Mouse (Mus musculus): ENCODE measurements around the gene Epb41l2. TPM values are rescaled to one million over a fixed set of nuclear protein-coding genes. Genes with fewer than 3 reads are reported as not detected.

The Epb41l2 gene
- polyA plus RNA-seq, 1 experiment from 2014 or later = 33.8 TPM

DNA sequence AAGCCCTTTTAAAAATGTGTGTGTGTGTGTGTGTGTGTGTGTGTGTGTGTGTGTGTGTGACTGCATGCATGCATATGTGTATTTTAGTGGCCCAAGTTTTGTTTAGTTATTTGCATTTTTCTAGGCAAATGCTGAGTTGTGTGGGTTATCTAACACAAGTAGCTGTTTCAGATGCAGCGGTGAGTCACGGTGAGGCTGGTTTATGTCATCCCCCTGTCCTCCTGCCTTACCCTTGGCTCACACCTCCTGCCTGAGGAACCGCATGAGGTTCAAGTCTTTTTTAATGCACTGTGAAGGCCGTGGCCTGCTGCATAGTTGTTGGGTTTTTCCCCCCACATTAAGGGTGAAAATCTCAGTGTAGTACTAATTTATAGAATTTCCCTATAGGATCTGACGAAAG is 73.3 kb downstream of the Epb41l2 start:
- no peaks in the 10 kb centered on the region for H3K36me3 ChIP-seq
- WGBS = 56% methylated on average over 5 of the region's 5 CpGs
- DNase-seq (ENCODE audit: low spot score) = no peak
- H3K27me3 ChIP-seq (ENCODE audit: insufficient read depth, poor library complexity, severe bottlenecking) = no peaks in the 10 kb centered on the region
- no peaks in the 10 kb centered on the region for H3K9me3 ChIP-seq
- peaks cover 34% of the 10 kb centered on the region for H3K4me1 ChIP-seq (replicated peaks)
- H3K4me3 ChIP-seq = no peak overlapping the region
- no peak overlapping the region for H3K27ac ChIP-seq

GRCm38 (mm10) chr10:25433524-25433923 is 73.9 kb downstream of the Epb41l2 start:
- no peak overlapping the region for H3K4me3 ChIP-seq
- H3K4me1 ChIP-seq (replicated peaks) = peaks cover 34% of the 10 kb centered on the region
- 10% methylated on average over 3 of the region's 3 CpGs for WGBS
- no peak overlapping the region; the same call in 1 of the 2 replicates for H3K27ac ChIP-seq
- no peaks in the 10 kb centered on the region for H3K27me3 ChIP-seq (ENCODE audit: insufficient read depth, poor library complexity, severe bottlenecking)
- no peaks in the 10 kb centered on the region for H3K9me3 ChIP-seq
- DNase-seq (ENCODE audit: low spot score) = peak; percentile 49
- H3K36me3 ChIP-seq = no peaks in the 10 kb centered on the region

GRCm38 (mm10) chr10:25434358-25435044 is 74.9 kb downstream of the Epb41l2 start:
- Histone ChIP-seq H3K27ac (0 out of 2 replicates have a peak overlapping the region, but pooled peaks have one; percentile 13), H3K9me3 (no peaks in the 10 kb centered on the region), H3K4me1 (replicated peaks) (peaks cover 42% of the 10 kb centered on the region), H3K4me3 (no peak overlapping the region), H3K27me3 (ENCODE audit: insufficient read depth, poor library complexity, severe bottlenecking) (no peaks in the 10 kb centered on the region), H3K36me3 (no peaks in the 10 kb centered on the region)
- no peak for DNase-seq (ENCODE audit: low spot score)
- WGBS = 65% methylated on average over 13 of the region's 13 CpGs

- no peaks in the 10 kb centered on the region for H3K36me3 ChIP-seq
- H3K4me3 ChIP-seq = no peak overlapping the region
- no peaks in the 10 kb centered on the region for H3K9me3 ChIP-seq
- no peaks in the 10 kb centered on the region for H3K27me3 ChIP-seq (ENCODE audit: insufficient read depth, poor library complexity, severe bottlenecking)
- peaks cover 39% of the 10 kb centered on the region for H3K4me1 ChIP-seq (replicated peaks)
- 70% methylated on average over 6 of the region's 6 CpGs for WGBS
- no peak for DNase-seq (ENCODE audit: low spot score)
- 0 out of 2 replicates have a peak overlapping the region, but pooled peaks have one; percentile 1 for H3K27ac ChIP-seq
These were observed 77.3 kb downstream of the Epb41l2 start for GRCm38 (mm10) chr10:25436703-25437401.

- H3K9me3 ChIP-seq = no peaks in the 10 kb centered on the region
- H3K36me3 ChIP-seq = no peaks in the 10 kb centered on the region
- WGBS = 95% methylated on average over 6 of the region's 6 CpGs
- no peaks in the 10 kb centered on the region for H3K27me3 ChIP-seq (ENCODE audit: insufficient read depth, poor library complexity, severe bottlenecking)
- no peak overlapping the region for H3K4me3 ChIP-seq
- peaks cover 33% of the 10 kb centered on the region for H3K4me1 ChIP-seq (replicated peaks)
- H3K27ac ChIP-seq = 0 out of 2 replicates have a peak overlapping the region, but pooled peaks have one; percentile 23
- no peak for DNase-seq (ENCODE audit: low spot score)
These were observed 78.1 kb downstream of the Epb41l2 start for GRCm38 (mm10) chr10:25437586-25438298.

DNA sequence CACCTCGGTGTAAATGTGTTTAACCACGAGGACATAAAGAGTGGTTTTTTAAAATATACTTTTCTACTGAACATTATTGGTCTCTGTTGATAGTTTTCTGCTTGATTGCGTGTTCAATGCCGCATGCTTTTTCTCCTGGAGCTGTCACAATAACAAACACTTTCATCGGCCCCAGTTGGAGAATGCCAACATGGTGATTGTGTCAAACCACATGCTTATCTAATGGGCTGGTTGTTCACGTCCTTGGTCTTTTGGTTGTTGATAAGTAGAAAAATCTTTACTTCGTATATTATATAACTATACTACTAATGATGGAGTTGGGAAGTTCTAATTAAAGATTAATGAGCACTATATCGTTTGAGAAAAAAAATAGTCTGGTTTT is 78.7 kb downstream of the Epb41l2 start:
- Histone ChIP-seq H3K27ac (no peak overlapping the region), H3K4me3 (no peak overlapping the region), H3K27me3 (ENCODE audit: insufficient read depth, poor library complexity, severe bottlenecking) (no peaks in the 10 kb centered on the region), H3K36me3 (no peaks in the 10 kb centered on the region), H3K4me1 (replicated peaks) (peaks cover 27% of the 10 kb centered on the region), H3K9me3 (no peaks in the 10 kb centered on the region)
- DNase-seq (ENCODE audit: low spot score) = no peak
- WGBS = 91% methylated on average over 8 of the region's 8 CpGs

- Histone ChIP-seq H3K36me3 (peaks cover 4% of the 10 kb centered on the region; the same call in 1 of the 2 replicates), H3K4me1 (replicated peaks) (peaks cover 21% of the 10 kb centered on the region), H3K9me3 (no peaks in the 10 kb centered on the region), H3K27ac (no peak overlapping the region; the same call in 1 of the 2 replicates), H3K4me3 (no peak overlapping the region), H3K27me3 (ENCODE audit: insufficient read depth, poor library complexity, severe bottlenecking) (no peaks in the 10 kb centered on the region)
- DNase-seq (ENCODE audit: low spot score) = no peak
- WGBS = 65% methylated on average over 4 of the region's 4 CpGs
These were observed 79.6 kb downstream of the Epb41l2 start for GRCm38 (mm10) chr10:25439163-25439562.

- no peaks in the 10 kb centered on the region for H3K27me3 ChIP-seq (ENCODE audit: insufficient read depth, poor library complexity, severe bottlenecking)
- H3K27ac ChIP-seq = no peak overlapping the region
- H3K36me3 ChIP-seq = peaks cover 10% of the 10 kb centered on the region; the same call in 1 of the 2 replicates
- no peaks in the 10 kb centered on the region for H3K9me3 ChIP-seq
- peaks cover 15% of the 10 kb centered on the region for H3K4me1 ChIP-seq (replicated peaks)
- no peak for DNase-seq (ENCODE audit: low spot score)
- WGBS = 93% methylated on average over 3 of the region's 3 CpGs
- H3K4me3 ChIP-seq = no peak overlapping the region
These were observed 80.3 kb downstream of the Epb41l2 start for GRCm38 (mm10) chr10:25439856-25440255.

DNA sequence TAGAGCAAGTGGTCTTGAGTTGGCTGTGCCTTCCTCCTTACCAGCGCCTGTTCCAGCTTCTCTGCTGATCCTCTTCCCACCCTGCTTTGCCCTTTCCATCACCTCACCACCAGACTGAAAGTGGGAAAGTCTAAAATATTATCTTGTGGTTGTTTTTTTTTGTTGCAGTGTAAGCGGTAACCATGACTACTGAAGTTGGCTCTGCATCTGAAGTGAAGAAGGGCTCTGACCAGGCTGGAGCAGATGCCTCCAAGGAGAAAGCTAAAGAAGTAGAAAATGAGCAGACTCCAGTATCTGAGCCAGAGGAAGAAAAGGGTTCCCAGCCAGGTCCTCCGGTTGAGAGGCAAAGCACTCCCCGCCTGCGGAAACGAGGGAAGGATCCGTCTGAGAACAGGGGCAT is 81.8 kb downstream of the Epb41l2 start:
- H3K27me3 ChIP-seq (ENCODE audit: insufficient read depth, poor library complexity, severe bottlenecking) = no peaks in the 10 kb centered on the region
- H3K27ac ChIP-seq = no peak overlapping the region
- H3K36me3 ChIP-seq = peaks cover 10% of the 10 kb centered on the region; the same call in 1 of the 2 replicates
- 92% methylated on average over 7 of the region's 7 CpGs for WGBS
- no peaks in the 10 kb centered on the region for H3K9me3 ChIP-seq
- no peak for DNase-seq (ENCODE audit: low spot score)
- H3K4me1 ChIP-seq (replicated peaks) = peaks cover 12% of the 10 kb centered on the region
- H3K4me3 ChIP-seq = no peak overlapping the region

- no peak overlapping the region for H3K27ac ChIP-seq
- H3K4me3 ChIP-seq = no peak overlapping the region
- H3K4me1 ChIP-seq (replicated peaks) = peaks cover 15% of the 10 kb centered on the region
- no peaks in the 10 kb centered on the region for H3K27me3 ChIP-seq (ENCODE audit: insufficient read depth, poor library complexity, severe bottlenecking)
- peaks cover 10% of the 10 kb centered on the region; the same call in 1 of the 2 replicates for H3K36me3 ChIP-seq
- 92% methylated on average over 6 of the region's 6 CpGs for WGBS
- no peaks in the 10 kb centered on the region for H3K9me3 ChIP-seq
- no peak for DNase-seq (ENCODE audit: low spot score)
These were observed 84.0 kb downstream of the Epb41l2 start for GRCm38 (mm10) chr10:25443626-25444025.

GRCm38 (mm10) chr10:25444198-25444783 is 84.7 kb downstream of the Epb41l2 start:
- peaks cover 10% of the 10 kb centered on the region for H3K4me1 ChIP-seq (replicated peaks)
- no peaks in the 10 kb centered on the region for H3K9me3 ChIP-seq
- 90% methylated on average over 5 of the region's 5 CpGs for whole genome bisulfite sequencing
- H3K27ac ChIP-seq = no peak overlapping the region
- no peaks in the 10 kb centered on the region for H3K27me3 ChIP-seq (ENCODE audit: insufficient read depth, poor library complexity, severe bottlenecking)
- H3K36me3 ChIP-seq = peaks cover 10% of the 10 kb centered on the region; the same call in 1 of the 2 replicates
- DNase-seq (ENCODE audit: low spot score) = no peak
- no peak overlapping the region for H3K4me3 ChIP-seq

GRCm38 (mm10) chr10:25446953-25447525 is 87.4 kb downstream of the Epb41l2 start:
- Histone ChIP-seq H3K27me3 (ENCODE audit: insufficient read depth, poor library complexity, severe bottlenecking) (no peaks in the 10 kb centered on the region), H3K9me3 (no peaks in the 10 kb centered on the region), H3K4me3 (no peak overlapping the region), H3K36me3 (peaks cover 10% of the 10 kb centered on the region; the same call in 1 of the 2 replicates), H3K4me1 (replicated peaks) (peaks cover 10% of the 10 kb centered on the region; the same call in 1 of the 2 replicates), H3K27ac (no peak overlapping the region)
- DNase-seq (ENCODE audit: low spot score) = no peak
- 73% methylated on average over 5 of the region's 5 CpGs for WGBS
